Mouse (Mus musculus): Measurements from ENCODE around the gene Sec1. TPM values are rescaled to one million over a fixed set of nuclear protein-coding genes. Genes with fewer than 3 reads are reported as not detected.

Gene Sec1
- polyA plus RNA-seq, 1 experiment from 2014 or later = 0.04 TPM

GRCm38 (mm10) chr7:45649351-45649750 lies 44.9 kb downstream of the Sec1 start:
- no peak for ATAC-seq
- 65% methylated on average over 8 of the region's 8 CpGs for WGBS (ENCODE audit: insufficient replicate concordance)

GRCm38 (mm10) chr7:45646671-45647070 lies 47.5 kb downstream of the Sec1 start:
- no peak overlapping the region for H3K4me2 ChIP-seq (ENCODE audit: low read depth, low read length)
- WGBS (ENCODE audit: insufficient replicate concordance) = 68% methylated on average over 4 of the region's 4 CpGs
- peaks cover 10% of the 10 kb centered on the region; the same call in 1 of the 2 replicates for H3K27me3 ChIP-seq (ENCODE audit: insufficient read depth, low read length)
- DNase-seq = no peak
- H3K4me3 ChIP-seq (ENCODE audit: low read depth, low read length) = no peak overlapping the region
- TF ChIP-seq CTCF (IDR thresholded peaks at IDR 0.05; ENCODE audit: low read depth) = no peak
- no peaks in the 10 kb centered on the region for H3K9me3 ChIP-seq (ENCODE audit: low read length)
- H3K9ac ChIP-seq (replicated peaks) = no peak overlapping the region
- H3K27ac ChIP-seq (ENCODE audit: low read depth) = no peak overlapping the region
- no peak for ATAC-seq
- H3K4me1 ChIP-seq (ENCODE audit: insufficient read depth) = peaks cover 9% of the 10 kb centered on the region; the same call in 1 of the 2 replicates
- no peaks in the 10 kb centered on the region for H3K36me3 ChIP-seq (replicated peaks; ENCODE audit: insufficient read depth, low read length)

More at GRCm38 (mm10) chr7:45649351-45649750, 44.9 kb downstream of the Sec1 start:
- no peak overlapping the region for H3K4me2 ChIP-seq (ENCODE audit: low read depth, low read length)
- no peak overlapping the region for H3K9ac ChIP-seq (replicated peaks)
- no peak overlapping the region for H3K4me3 ChIP-seq (ENCODE audit: low read depth, low read length)
- H3K4me1 ChIP-seq (ENCODE audit: insufficient read depth) = no peaks in the 10 kb centered on the region
- no peak for DNase-seq
- H3K36me3 ChIP-seq (replicated peaks; ENCODE audit: insufficient read depth, low read length) = no peaks in the 10 kb centered on the region
- no peaks in the 10 kb centered on the region for H3K9me3 ChIP-seq (ENCODE audit: low read length)
- 0 out of 2 replicates have a peak, but pooled peaks cover 6% of the 10 kb centered on the region for H3K27me3 ChIP-seq (ENCODE audit: insufficient read depth, low read length)
- no peak overlapping the region for H3K27ac ChIP-seq (ENCODE audit: low read depth)
- TF ChIP-seq CTCF (IDR thresholded peaks at IDR 0.05; ENCODE audit: low read depth) (no peak), EP300 (IDR thresholded peaks at IDR 0.05; ENCODE audit: low read depth) (no peak)

- TF ChIP-seq EP300 (IDR thresholded peaks at IDR 0.05; ENCODE audit: low read depth) = no peak
- TF ChIP-seq CTCF (IDR thresholded peaks at IDR 0.05; ENCODE audit: low read depth) = no peak
Measured at GRCm38 (mm10) chr7:45645591-45645971, 48.6 kb downstream of the Sec1 start.

GRCm38 (mm10) chr7:45644872-45645590 lies 49.2 kb downstream of the Sec1 start:
- WGBS (ENCODE audit: insufficient replicate concordance) = 60% methylated on average over 6 of the region's 6 CpGs
- Histone ChIP-seq H3K9me3 (ENCODE audit: low read length) (no peaks in the 10 kb centered on the region), H3K4me3 (ENCODE audit: low read depth, low read length) (no peak overlapping the region), H3K9ac (replicated peaks) (no peak overlapping the region), H3K4me2 (ENCODE audit: low read depth, low read length) (no peak overlapping the region), H3K4me1 (ENCODE audit: insufficient read depth) (peaks cover 9% of the 10 kb centered on the region; the same call in 1 of the 2 replicates), H3K27ac (ENCODE audit: low read depth) (no peak overlapping the region), H3K36me3 (replicated peaks; ENCODE audit: insufficient read depth, low read length) (no peaks in the 10 kb centered on the region), H3K27me3 (ENCODE audit: insufficient read depth, low read length) (peaks cover 10% of the 10 kb centered on the region; the same call in 1 of the 2 replicates)
- no peak for ATAC-seq
- TF ChIP-seq EP300 (IDR thresholded peaks at IDR 0.05; ENCODE audit: low read depth) (no peak), CTCF (IDR thresholded peaks at IDR 0.05; ENCODE audit: low read depth) (no peak)
- no peak for DNase-seq

More at GRCm38 (mm10) chr7:45645591-45645971, 48.6 kb downstream of the Sec1 start:
- ATAC-seq (no peak), DNase-seq (no peak)
- WGBS (ENCODE audit: insufficient replicate concordance) = 81% methylated on average over 7 of the region's 7 CpGs
- H3K4me2 ChIP-seq (ENCODE audit: low read depth, low read length) = no peak overlapping the region
- H3K9ac ChIP-seq (replicated peaks) = no peak overlapping the region
- peaks cover 10% of the 10 kb centered on the region; the same call in 1 of the 2 replicates for H3K27me3 ChIP-seq (ENCODE audit: insufficient read depth, low read length)
- no peak overlapping the region for H3K27ac ChIP-seq (ENCODE audit: low read depth)
- no peaks in the 10 kb centered on the region for H3K9me3 ChIP-seq (ENCODE audit: low read length)
- H3K4me3 ChIP-seq (ENCODE audit: low read depth, low read length) = no peak overlapping the region
- no peaks in the 10 kb centered on the region for H3K36me3 ChIP-seq (replicated peaks; ENCODE audit: insufficient read depth, low read length)
- peaks cover 9% of the 10 kb centered on the region; the same call in 1 of the 2 replicates for H3K4me1 ChIP-seq (ENCODE audit: insufficient read depth)

- TF ChIP-seq EP300 (IDR thresholded peaks at IDR 0.05; ENCODE audit: low read depth) = no peak
- TF ChIP-seq CTCF (IDR thresholded peaks at IDR 0.05; ENCODE audit: low read depth) = no peak
- Histone ChIP-seq H3K4me3 (ENCODE audit: low read depth, low read length) (peak overlapping the region; percentile 1; the same call in 1 of the 2 replicates), H3K27ac (ENCODE audit: low read depth) (no peak overlapping the region), H3K9me3 (ENCODE audit: low read length) (no peaks in the 10 kb centered on the region), H3K36me3 (replicated peaks; ENCODE audit: insufficient read depth, low read length) (no peaks in the 10 kb centered on the region), H3K4me1 (ENCODE audit: insufficient read depth) (peaks cover 9% of the 10 kb centered on the region; the same call in 1 of the 2 replicates), H3K9ac (replicated peaks) (0 out of 2 replicates have a peak overlapping the region, but pooled peaks have one; percentile 21), H3K4me2 (ENCODE audit: low read depth, low read length) (peak overlapping the region; percentile 53), H3K27me3 (ENCODE audit: insufficient read depth, low read length) (peaks cover 10% of the 10 kb centered on the region; the same call in 1 of the 2 replicates)
- ATAC-seq = no peak
- no peak for DNase-seq
- WGBS (ENCODE audit: insufficient replicate concordance) = 16% methylated on average over 18 of the region's 18 CpGs
Measured at GRCm38 (mm10) chr7:45644183-45644582, 50.0 kb downstream of the Sec1 start.

- Histone ChIP-seq H3K27me3 (ENCODE audit: insufficient read depth, low read length) (peaks cover 10% of the 10 kb centered on the region; the same call in 1 of the 2 replicates), H3K36me3 (replicated peaks; ENCODE audit: insufficient read depth, low read length) (no peaks in the 10 kb centered on the region), H3K4me1 (ENCODE audit: insufficient read depth) (peaks cover 9% of the 10 kb centered on the region; the same call in 1 of the 2 replicates), H3K9ac (replicated peaks) (peak overlapping the region; percentile 52), H3K27ac (ENCODE audit: low read depth) (no peak overlapping the region), H3K4me2 (ENCODE audit: low read depth, low read length) (peak overlapping the region; percentile 72), H3K9me3 (ENCODE audit: low read length) (no peaks in the 10 kb centered on the region), H3K4me3 (ENCODE audit: low read depth, low read length) (peak overlapping the region; percentile 31)
- DNase-seq (peak; percentile 85), ATAC-seq (peak; percentile 88)
- WGBS (ENCODE audit: insufficient replicate concordance) = 6% methylated on average over 28 of the region's 28 CpGs
- TF ChIP-seq EP300 (IDR thresholded peaks at IDR 0.05; ENCODE audit: low read depth) = no peak
Measured at GRCm38 (mm10) chr7:45643441-45644178, 50.6 kb downstream of the Sec1 start.
